ENCODE assay signal across 13 mouse cellular contexts in the genomic region with DNA sequence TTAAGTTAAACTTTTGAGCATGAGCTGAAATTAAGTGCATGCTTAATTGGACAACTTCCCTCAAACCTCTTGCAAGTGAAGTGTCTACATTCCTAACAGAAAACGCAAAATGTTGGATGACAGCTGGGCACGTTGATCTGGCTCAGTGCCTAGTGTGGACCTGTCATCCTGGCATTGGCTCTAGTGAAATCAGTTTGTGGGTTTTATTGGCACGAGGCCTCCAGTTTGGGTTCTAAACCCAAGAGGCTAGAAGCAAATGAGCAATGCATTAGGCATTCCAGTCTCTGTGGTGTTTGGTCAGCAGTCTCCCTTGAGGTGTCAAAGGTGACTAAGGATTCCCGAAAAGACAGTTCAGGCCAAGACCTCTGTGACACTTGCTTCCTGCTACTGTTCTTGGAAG.
DNase-seq lines count a peak whose midpoint lies in the region; ATAC-seq lines count a peak whose summit lies in the region.
"Had no signal": no experiment of that assay in that cellular context is flagged by ENCODE, and none has a peak within 500 bp of the region (broad histone marks: within the 10 kb centered on the region; RNA-seq: fewer than 3 reads in every experiment).

No protein-coding gene starts in this region.

- H3K36me3 ChIP-seq in heart, embryonic 16.5 days (ENCODE audit: control insufficient read depth, insufficient read depth), result no peaks in the 10 kb centered on the region
- no peaks in the 10 kb centered on the region for H3K36me3 ChIP-seq in heart, embryonic 11.5 days (ENCODE audit: control insufficient read depth, insufficient read depth, low read length)
- H3K36me3 ChIP-seq: intestine, embryonic 15.5 days; limb, embryonic 15.5 days; neural tube, embryonic 15.5 days had no signal

- no peaks in the 10 kb centered on the region; the same call in 1 of the 2 replicates for H3K9me3 ChIP-seq in heart, embryonic 16.5 days (replicated peaks; ENCODE audit: control insufficient read depth, low read length)
- H3K9me3 ChIP-seq in heart, embryonic 11.5 days (replicated peaks; ENCODE audit: control insufficient read depth, low read length), result no peaks in the 10 kb centered on the region
- H3K9me3 ChIP-seq: intestine, embryonic 15.5 days; limb, embryonic 15.5 days; neural tube, embryonic 15.5 days had no signal

- WGBS in heart, embryonic 16.5 days, result 29% methylated on average over 4 of the region's 4 CpGs
- 68% methylated on average over 4 of the region's 4 CpGs for WGBS in heart, embryonic 11.5 days (ENCODE audit: insufficient replicate concordance)

- ATAC-seq in heart, embryonic 16.5 days (replicated peaks; ENCODE audit: extremely low read depth, insufficient read depth, low FRiP score), result no peak; the same call in 1 of the 2 replicates
- no peak for ATAC-seq in heart, embryonic 11.5 days (replicated peaks; ENCODE audit: insufficient number of reproducible peaks, low FRiP score, low TSS enrichment)
- ATAC-seq: intestine, embryonic 15.5 days had no signal

- H3K27me3 ChIP-seq in heart, embryonic 16.5 days (ENCODE audit: control insufficient read depth, insufficient read depth, low read length), result no peaks in the 10 kb centered on the region
- H3K27me3 ChIP-seq in heart, embryonic 11.5 days (ENCODE audit: control insufficient read depth, insufficient read depth, low read length), result no peaks in the 10 kb centered on the region
- H3K27me3 ChIP-seq: intestine, embryonic 15.5 days; limb, embryonic 15.5 days; megakaryocyte, embryonic 14.5 days; neural tube, embryonic 15.5 days had no signal

- H3K27ac ChIP-seq in heart, embryonic 16.5 days (ENCODE audit: low read length), result peak overlapping the region; percentile 38
- no peak overlapping the region for H3K27ac ChIP-seq in heart, embryonic 11.5 days (ENCODE audit: low read depth, low read length)
- H3K27ac ChIP-seq: intestine, embryonic 15.5 days; limb, embryonic 15.5 days; neural tube, embryonic 15.5 days had no signal

- peak; percentile 79 to 81 for DNase-seq in cerebellum, postnatal 10 days
- no peak for DNase-seq in cerebellum, adult 11 months
- DNase-seq in right cerebral cortex, postnatal 10 days (ENCODE audit: low spot score in 2 of 2), result peak; percentile 21 to 23
- DNase-seq in right cerebral cortex, postnatal 25 days, result no peak
- peak; percentile 4 for DNase-seq in yolk sac, embryonic 10.5 days (ENCODE audit: low spot score)
- DNase-seq in MN1 (ENCODE audit: low spot score), result no peak
- DNase-seq: cerebellum, adult 2 months had no signal

- H3K4me1 ChIP-seq in heart, embryonic 16.5 days (ENCODE audit: control insufficient read depth, insufficient read depth, low read length), result peaks cover 7% of the 10 kb centered on the region
- H3K4me1 ChIP-seq in heart, embryonic 11.5 days (ENCODE audit: control insufficient read depth, insufficient read depth, low read length), result no peaks in the 10 kb centered on the region
- H3K4me1 ChIP-seq: intestine, embryonic 15.5 days; neural tube, embryonic 15.5 days had no signal

- peak overlapping the region; percentile 50 for H3K4me2 ChIP-seq in heart, embryonic 16.5 days (ENCODE audit: low read depth, low read length)
- H3K4me2 ChIP-seq in heart, embryonic 11.5 days, result no peak overlapping the region
- H3K4me2 ChIP-seq: intestine, embryonic 15.5 days; limb, embryonic 15.5 days; neural tube, embryonic 15.5 days had no signal

- 0 out of 2 replicates have a peak overlapping the region, but pooled peaks have one; percentile 5 for H3K4me3 ChIP-seq in heart, embryonic 16.5 days (ENCODE audit: low read length)
- no peak overlapping the region for H3K4me3 ChIP-seq in heart, embryonic 11.5 days (ENCODE audit: low read depth, low read length)
- H3K4me3 ChIP-seq: intestine, embryonic 15.5 days; limb, embryonic 15.5 days; megakaryocyte, embryonic 14.5 days; neural tube, embryonic 15.5 days had no signal

- no peak overlapping the region for H3K9ac ChIP-seq in heart, embryonic 16.5 days (ENCODE audit: low read length)
- no peak overlapping the region for H3K9ac ChIP-seq in heart, embryonic 11.5 days (ENCODE audit: low read depth, low read length)
- H3K9ac ChIP-seq: intestine, embryonic 15.5 days; limb, embryonic 15.5 days; neural tube, embryonic 15.5 days had no signal

Comparison
In these comparisons a context has a peak if more than half of its experiments do, and no peak if none do; other contexts are left out.
1. DNase-seq: peak in cerebellum, postnatal 10 days (2 of 2), right cerebral cortex, postnatal 10 days (2 of 2) and yolk sac, embryonic 10.5 days (single experiment); none in cerebellum, adult 11 months (single experiment), right cerebral cortex, postnatal 25 days (single experiment) and MN1 (single experiment).